Mouse (Mus musculus) brain, embryonic 18.5 days (tissue): ENCODE measurements at regions not wholly inside any gene's neighbourhood (a gene's known extent, or its start where the extent isn't known, plus 50 kb on each side); places are given as distances from the start of the nearest gene placed in this dataset.
A peak's percentile ranks its signal among the peaks of the same experiment; 100 is the strongest.

Experiments used
- DNase-seq: peaks from one replicate; pipeline ENCODE4 v3.0.0-alpha.2; 2012; ENCODE audit warnings: low read depth, low spot score

- DNase-seq, result no peak
Measured at GRCm38 (mm10) chr19:21028981-21029380, 75.0 kb upstream of the Tmc1 start.

DNA sequence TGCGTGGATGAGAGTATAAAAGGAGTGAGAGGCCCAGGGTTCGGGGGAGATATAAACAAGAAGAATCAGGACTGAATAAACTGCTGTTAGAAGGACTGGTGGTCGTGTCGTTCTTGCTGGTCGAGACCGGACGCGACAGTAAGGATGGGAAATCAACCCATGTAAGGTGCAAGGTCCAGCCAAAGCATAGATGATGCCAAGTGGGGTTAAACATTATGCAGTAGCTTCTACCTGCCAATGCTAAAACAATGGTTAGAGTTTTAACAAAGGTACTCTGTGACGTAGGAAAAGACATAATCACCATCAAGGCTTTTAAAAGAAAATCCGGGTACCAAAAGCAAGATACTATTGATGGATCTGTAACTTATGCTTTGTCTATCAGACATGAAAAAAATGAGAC is 58.4 kb upstream of the Tmc1 start:
- no peak for DNase-seq

DNA sequence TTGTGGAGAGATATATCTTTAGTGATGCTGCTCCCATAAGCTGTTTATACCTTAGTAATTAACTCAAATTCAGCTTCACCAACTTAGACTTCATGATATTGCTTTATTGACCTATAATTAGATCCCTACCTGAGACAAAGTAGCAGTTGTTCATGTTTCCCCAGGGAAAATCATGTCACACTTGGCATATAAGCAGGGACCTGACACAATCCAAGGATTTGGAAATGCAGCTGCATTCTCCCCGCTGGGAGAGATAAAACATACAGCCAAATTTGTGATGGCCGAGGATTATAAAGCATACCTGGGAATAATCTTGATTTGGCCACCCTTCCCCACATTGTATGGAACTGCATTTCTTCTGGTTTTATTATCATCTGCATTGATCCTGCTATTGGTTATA is 55.6 kb upstream of the Tmc1 start:
- no peak for DNase-seq

DNA sequence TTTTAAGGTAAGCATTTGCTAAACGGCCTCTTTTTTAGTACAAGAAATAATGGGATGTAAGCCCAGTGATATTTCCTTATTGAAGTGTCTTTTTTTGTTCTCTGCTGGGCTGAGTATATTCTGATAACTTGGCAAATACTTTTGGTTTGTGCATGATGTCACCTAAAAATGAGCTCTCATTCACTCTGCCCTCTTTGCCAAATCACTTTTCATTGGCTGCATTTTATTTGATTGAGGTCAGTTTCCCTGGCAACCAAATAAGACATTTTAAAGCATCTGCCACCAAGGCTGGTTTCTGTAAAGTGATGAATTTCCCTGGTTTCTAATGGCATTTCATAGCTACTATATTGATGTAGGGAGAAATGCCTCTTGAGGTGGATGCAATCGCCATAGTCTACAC is 50.4 kb upstream of the Tmc1 start:
- peak; percentile 12 for DNase-seq
